Comparison of ENCODE assay signal across 13 mouse cellular contexts in the genomic region with DNA sequence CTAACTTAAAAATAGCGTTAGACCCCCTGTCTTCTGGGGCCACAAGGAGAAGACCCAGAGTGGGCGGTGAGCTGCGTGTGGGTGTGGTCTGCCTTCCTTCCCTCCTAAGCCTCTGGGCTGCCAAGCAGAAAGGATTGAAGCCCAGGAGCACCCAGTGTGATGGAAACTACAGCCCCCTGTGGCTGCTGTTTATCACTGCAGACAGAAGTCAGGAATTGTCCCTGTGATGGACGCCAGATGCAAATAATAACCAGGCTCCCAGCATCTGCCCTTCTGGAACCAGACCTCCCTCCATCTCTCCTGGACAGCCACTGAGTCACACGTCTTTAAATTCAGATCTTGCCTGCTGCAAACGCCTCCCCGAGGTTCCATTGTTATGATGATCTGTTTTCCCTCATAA.
DNase-seq lines count a peak whose midpoint lies in the region; ATAC-seq and TF ChIP-seq lines count a peak whose summit lies in the region.
"Had no signal": no experiment of that assay in that cellular context is flagged by ENCODE, and none has a peak within 500 bp of the region (broad histone marks: within the 10 kb centered on the region; RNA-seq: fewer than 3 reads in every experiment).

No protein-coding gene starts in this region.

- TF ChIP-seq CTCF in forebrain, postnatal 0 days (IDR thresholded peaks at IDR 0.05; ENCODE audit: low read depth), result peak; percentile 30
- peak; percentile 35; the same call in 1 of the 2 replicates for TF ChIP-seq CTCF in liver, postnatal 0 days (IDR thresholded peaks at IDR 0.05; ENCODE audit: low read depth)
- TF ChIP-seq CTCF in cortical plate, adult 2 months (IDR thresholded peaks at IDR 0.05; ENCODE audit: extremely low read depth, insufficient read depth, low read length), result 0 out of 2 replicates have a peak, but pooled peaks have one; percentile 6
- TF ChIP-seq CTCF in small intestine, adult 2 months (IDR thresholded peaks at IDR 0.05; ENCODE audit: extremely low read depth, insufficient read length, insufficient replicate concordance, low read depth, low read length), result 0 out of 2 replicates have a peak, but pooled peaks have one; percentile 5

- no peak for TF ChIP-seq POLR2A in cortical plate, adult 2 months (IDR thresholded peaks at IDR 0.05; ENCODE audit: extremely low read depth, insufficient read depth, low read length)
- no peak for TF ChIP-seq POLR2A in small intestine, adult 2 months (IDR thresholded peaks at IDR 0.05; ENCODE audit: low read depth, low read length)

- no peaks in the 10 kb centered on the region for H3K27me3 ChIP-seq in forebrain, postnatal 0 days (ENCODE audit: insufficient read depth, low read length)
- no peaks in the 10 kb centered on the region for H3K27me3 ChIP-seq in forebrain, embryonic 13.5 days
- H3K27me3 ChIP-seq in liver, postnatal 0 days (ENCODE audit: insufficient read depth, low read length), result no peaks in the 10 kb centered on the region
- H3K27me3 ChIP-seq in liver, embryonic 11.5 days (replicated peaks; ENCODE audit: control insufficient read depth, insufficient read depth, low read length), result no peaks in the 10 kb centered on the region
- no peaks in the 10 kb centered on the region for H3K27me3 ChIP-seq in small intestine, adult 2 months (ENCODE audit: control insufficient read depth, insufficient read depth, low read length)
- H3K27me3 ChIP-seq: heart, embryonic 13.5 days had no signal

- H3K9ac ChIP-seq in forebrain, postnatal 0 days, result no peak overlapping the region
- H3K9ac ChIP-seq in forebrain, embryonic 13.5 days, result no peak overlapping the region
- no peak overlapping the region for H3K9ac ChIP-seq in liver, postnatal 0 days (replicated peaks)
- H3K9ac ChIP-seq in liver, embryonic 11.5 days (ENCODE audit: low read depth, low read length), result no peak overlapping the region
- H3K9ac ChIP-seq: heart, embryonic 13.5 days had no signal

- H3K9me3 ChIP-seq in forebrain, postnatal 0 days (ENCODE audit: low read length), result no peaks in the 10 kb centered on the region
- no peaks in the 10 kb centered on the region for H3K9me3 ChIP-seq in forebrain, embryonic 13.5 days (replicated peaks)
- H3K9me3 ChIP-seq in liver, postnatal 0 days (ENCODE audit: low read length), result no peaks in the 10 kb centered on the region
- H3K9me3 ChIP-seq in liver, embryonic 11.5 days (ENCODE audit: control insufficient read depth, low read length), result no peaks in the 10 kb centered on the region
- H3K9me3 ChIP-seq: forebrain, embryonic 10.5 days; heart, embryonic 13.5 days had no signal

- no peak overlapping the region for H3K4me2 ChIP-seq in forebrain, postnatal 0 days (ENCODE audit: low read depth)
- no peak overlapping the region for H3K4me2 ChIP-seq in forebrain, embryonic 13.5 days
- H3K4me2 ChIP-seq in liver, postnatal 0 days (ENCODE audit: low read depth, low read length), result no peak overlapping the region
- H3K4me2 ChIP-seq in liver, embryonic 11.5 days, result no peak overlapping the region
- H3K4me2 ChIP-seq: heart, embryonic 13.5 days; midbrain, embryonic 11.5 days had no signal

- H3K4me3 ChIP-seq in forebrain, postnatal 0 days (ENCODE audit: low read depth, low read length), result no peak overlapping the region
- H3K4me3 ChIP-seq in forebrain, embryonic 13.5 days, result no peak overlapping the region
- H3K4me3 ChIP-seq in liver, postnatal 0 days (ENCODE audit: low read depth, low read length), result no peak overlapping the region
- no peak overlapping the region for H3K4me3 ChIP-seq in liver, embryonic 11.5 days (ENCODE audit: low read depth, low read length)
- H3K4me3 ChIP-seq in cortical plate, adult 2 months (ENCODE audit: insufficient read depth, low read length), result no peak overlapping the region
- no peak overlapping the region for H3K4me3 ChIP-seq in small intestine, adult 2 months (ENCODE audit: low read depth, low read length)
- H3K4me3 ChIP-seq: forebrain, embryonic 10.5 days; heart, embryonic 13.5 days had no signal

- ATAC-seq in forebrain, postnatal 0 days, result no peak
- ATAC-seq in forebrain, embryonic 13.5 days, result no peak
- no peak for ATAC-seq in liver, postnatal 0 days
- ATAC-seq in liver, embryonic 11.5 days (replicated peaks; ENCODE audit: low FRiP score), result no peak

- no peak overlapping the region for H3K27ac ChIP-seq in forebrain, postnatal 0 days (ENCODE audit: low read depth, low read length)
- H3K27ac ChIP-seq in forebrain, embryonic 13.5 days, result no peak overlapping the region
- no peak overlapping the region for H3K27ac ChIP-seq in liver, postnatal 0 days (ENCODE audit: low read depth)
- no peak overlapping the region for H3K27ac ChIP-seq in liver, embryonic 11.5 days (ENCODE audit: low read depth, low read length)
- H3K27ac ChIP-seq in cortical plate, adult 2 months (ENCODE audit: insufficient read depth, low read length), result no peak overlapping the region
- H3K27ac ChIP-seq in small intestine, adult 2 months (ENCODE audit: insufficient read depth, low read depth, low read length), result no peak overlapping the region
- H3K27ac ChIP-seq: forebrain, embryonic 10.5 days; heart, embryonic 13.5 days had no signal

- WGBS in forebrain, postnatal 0 days, result 35% methylated on average over 7 of the region's 7 CpGs
- WGBS in forebrain, embryonic 13.5 days, result 26% methylated on average over 7 of the region's 7 CpGs
- 39% methylated on average over 7 of the region's 7 CpGs for WGBS in liver, postnatal 0 days (ENCODE audit: insufficient replicate concordance)
- WGBS in liver, embryonic 11.5 days, result 23% methylated on average over 7 of the region's 7 CpGs
- 47% methylated on average over 7 of the region's 7 CpGs for WGBS in small intestine, adult 2 months

- TF ChIP-seq EP300 in liver, postnatal 0 days (IDR thresholded peaks at IDR 0.05; ENCODE audit: low read depth), result no peak

- H3K4me1 ChIP-seq in forebrain, postnatal 0 days (ENCODE audit: insufficient read depth), result peaks cover 5% of the 10 kb centered on the region; the same call in 1 of the 2 replicates
- peaks cover 35% of the 10 kb centered on the region for H3K4me1 ChIP-seq in forebrain, embryonic 13.5 days
- H3K4me1 ChIP-seq in liver, postnatal 0 days (ENCODE audit: insufficient read depth), result no peaks in the 10 kb centered on the region
- H3K4me1 ChIP-seq in liver, embryonic 11.5 days (replicated peaks; ENCODE audit: control insufficient read depth, insufficient read depth, low read length), result no peaks in the 10 kb centered on the region
- peaks cover 2% of the 10 kb centered on the region for H3K4me1 ChIP-seq in cortical plate, adult 2 months (ENCODE audit: control insufficient read depth, insufficient read depth, low read length)
- 0 out of 2 replicates have a peak, but pooled peaks cover 2% of the 10 kb centered on the region for H3K4me1 ChIP-seq in small intestine, adult 2 months (ENCODE audit: control insufficient read depth, insufficient read depth, insufficient read length, low read length)

- DNase-seq in forebrain, postnatal 0 days, result no peak
- DNase-seq in liver, postnatal 0 days, result no peak
- no peak for DNase-seq in liver, embryonic 11.5 days (ENCODE audit: low spot score)
- DNase-seq in neural tube, embryonic 10.5 days (ENCODE audit: extremely low spot score, low spot score), result no peak
- DNase-seq in spleen, adult 18-20 months, result no peak
- DNase-seq: cerebellum, adult 18-20 months; left cerebral cortex, postnatal 4 days had no signal

- H3K36me3 ChIP-seq in forebrain, postnatal 0 days (ENCODE audit: insufficient read depth), result no peaks in the 10 kb centered on the region
- H3K36me3 ChIP-seq in forebrain, embryonic 13.5 days (ENCODE audit: poor library complexity, severe bottlenecking), result no peaks in the 10 kb centered on the region
- no peaks in the 10 kb centered on the region for H3K36me3 ChIP-seq in liver, postnatal 0 days (replicated peaks; ENCODE audit: insufficient read depth, low read length)
- H3K36me3 ChIP-seq in liver, embryonic 11.5 days (ENCODE audit: control insufficient read depth, insufficient read depth, low read length), result no peaks in the 10 kb centered on the region
- H3K36me3 ChIP-seq in small intestine, adult 2 months (ENCODE audit: control insufficient read depth, insufficient read depth, low read length), result no peaks in the 10 kb centered on the region
